Mouse (Mus musculus) kidney, embryonic 16.5 days (tissue): ENCODE measurements around the gene Pds5a. TPM values are rescaled to one million over a fixed set of nuclear protein-coding genes. Genes with fewer than 3 reads are reported as not detected.
"Not testable (repeated sequence)": the region's sequence is repeated elsewhere in the genome, so short reads cannot be mapped to it uniquely, and the experiment has no call there.

Experiments used
- ATAC-seq: fragments of 200-750 bp; cut with Nextera tagmentation; 2 replicates; pipeline ENCODE4 v1.8.0; 2017; ENCODE audit warnings: moderate TSS enrichment; ENCODE audit not compliant: low FRiP score, low TSS enrichment
- H3K27ac ChIP-seq: fragments of 300-500 bp; sonication (generic); 2 replicates; pipeline ENCODE4 v1.5.1; 2014; ENCODE audit warnings: low read length
- H3K27me3 ChIP-seq: fragments of 300-500 bp; sonication (generic); 2 replicates; pipeline ENCODE4 v1.6.1; 2014; ENCODE audit warnings: low read length, control low read depth, mixed read lengths; ENCODE audit not compliant: insufficient read depth
- H3K36me3 ChIP-seq: fragments of 300-500 bp; sonication (generic); 2 replicates; pipeline ENCODE4 v1.6.1; 2014; ENCODE audit warnings: low read length, control low read depth, mixed read lengths; ENCODE audit not compliant: insufficient read depth
- H3K4me1 ChIP-seq: fragments of 300-500 bp; sonication (generic); 2 replicates; pipeline ENCODE4 v1.6.1; 2014; ENCODE audit warnings: low read length, control low read depth, mixed read lengths; ENCODE audit not compliant: insufficient read depth
- H3K4me2 ChIP-seq: fragments of 300-500 bp; sonication (generic); replicated peaks from 2 replicates; pipeline ENCODE4 v1.6.1; 2014; ENCODE audit warnings: low read depth, low read length
- H3K4me3 ChIP-seq: fragments of 300-500 bp; sonication (generic); 2 replicates; pipeline ENCODE4 v1.5.1; 2014; ENCODE audit warnings: mild to moderate bottlenecking, low read length
- H3K9ac ChIP-seq: fragments of 300-500 bp; sonication (generic); replicated peaks from 2 replicates; pipeline ENCODE4 v1.6.1; 2014; ENCODE audit warnings: low read length
- H3K9me3 ChIP-seq: fragments of 300-500 bp; sonication (generic); 2 replicates; pipeline ENCODE4 v1.6.1; 2016; ENCODE audit warnings: low read length, control low read depth
- WGBS: fragments of 180-500 bp; shearing (Covaris S2); extraction: QIAGEN DNeasy Blood & Tissue Kit; methylation state at CpG from one replicate; pipeline ENCODE4 v1.1.7; 2014; 5-methylcytosine and 5-hydroxymethylcytosine counted together
- polyA plus RNA-seq: library from polyadenylated mRNA; unstranded; fragments of >200 nt; fragmentation: Nextera tagmentation; extraction: Ambion mirVana; gene quantifications from 2 replicates; pipeline ENCODE4 v1.2.1, GENCODE M21; 2015

Gene Pds5a
- polyA plus RNA-seq, 1 experiment from 2014 or later, result 56.2 TPM

GRCm38 (mm10) chr5:65698759-65699136, 675 bp upstream of the Pds5a start:
- 16% methylated on average over 6 of the region's 6 CpGs for WGBS
- peak overlapping the region; percentile 98 for H3K27ac ChIP-seq
- no peak for ATAC-seq
- peak overlapping the region; percentile 83 for H3K4me2 ChIP-seq
- peak overlapping the region; percentile 99 for H3K4me3 ChIP-seq
- H3K4me1 ChIP-seq, result peaks cover 17% of the 10 kb centered on the region
- no peaks in the 10 kb centered on the region for H3K9me3 ChIP-seq
- H3K27me3 ChIP-seq, result no peaks in the 10 kb centered on the region
- H3K36me3 ChIP-seq, result 0 out of 2 replicates have a peak, but pooled peaks cover 5% of the 10 kb centered on the region
- peak overlapping the region; percentile 99 for H3K9ac ChIP-seq

- Histone ChIP-seq H3K36me3 (peaks cover 7% of the 10 kb centered on the region; the same call in 1 of the 2 replicates), H3K4me2 (peak overlapping the region; percentile 83), H3K9ac (peak overlapping the region; percentile 99), H3K4me1 (peaks cover 17% of the 10 kb centered on the region), H3K9me3 (no peaks in the 10 kb centered on the region), H3K27ac (peak overlapping the region; percentile 98), H3K27me3 (no peaks in the 10 kb centered on the region), H3K4me3 (peak overlapping the region; percentile 99)
- peak; percentile 77 for ATAC-seq
- under 1% methylated on average over 45 of the region's 49 CpGs for WGBS
These were observed 612 bp downstream of the Pds5a start for GRCm38 (mm10) chr5:65697486-65697835.

- Histone ChIP-seq H3K4me1 (peaks cover 17% of the 10 kb centered on the region), H3K27me3 (no peaks in the 10 kb centered on the region), H3K9me3 (no peaks in the 10 kb centered on the region), H3K4me2 (peak overlapping the region; percentile 83), H3K36me3 (peaks cover 12% of the 10 kb centered on the region; the same call in 1 of the 2 replicates), H3K4me3 (peak overlapping the region; percentile 99), H3K27ac (peak overlapping the region; percentile 98), H3K9ac (peak overlapping the region; percentile 99)
- ATAC-seq, result peak; percentile 50
- WGBS, result 0% methylated on average over 51 of the region's 58 CpGs
These were observed 1.1 kb downstream of the Pds5a start for GRCm38 (mm10) chr5:65696821-65697485.

GRCm38 (mm10) chr5:65694076-65694475, 4.0 kb downstream of the Pds5a start:
- H3K27ac ChIP-seq, H3K9ac ChIP-seq, H3K4me3 ChIP-seq, H3K4me2 ChIP-seq, ATAC-seq, H3K9me3 ChIP-seq, H3K27me3 ChIP-seq: not testable (repeated sequence)
- Histone ChIP-seq H3K4me1 (peaks cover 17% of the 10 kb centered on the region), H3K36me3 (peaks cover 15% of the 10 kb centered on the region; the same call in 1 of the 2 replicates)
- 91% methylated on average over 2 of the region's 3 CpGs for WGBS

GRCm38 (mm10) chr5:65693018-65693417, 5.1 kb downstream of the Pds5a start:
- Histone ChIP-seq H3K9ac (no peak overlapping the region), H3K4me3 (no peak overlapping the region), H3K27me3 (no peaks in the 10 kb centered on the region), H3K4me2 (no peak overlapping the region), H3K27ac (no peak overlapping the region), H3K9me3 (no peaks in the 10 kb centered on the region), H3K4me1 (peaks cover 13% of the 10 kb centered on the region), H3K36me3 (peaks cover 18% of the 10 kb centered on the region; the same call in 1 of the 2 replicates)
- no peak for ATAC-seq

GRCm38 (mm10) chr5:65688806-65689205, 9.3 kb downstream of the Pds5a start:
- H3K9ac ChIP-seq, result no peak overlapping the region
- WGBS, result 81% methylated on average over 3 of the region's 3 CpGs
- no peak overlapping the region for H3K4me2 ChIP-seq
- H3K9me3 ChIP-seq, result no peaks in the 10 kb centered on the region
- no peak overlapping the region for H3K4me3 ChIP-seq
- no peak overlapping the region for H3K27ac ChIP-seq
- no peaks in the 10 kb centered on the region for H3K27me3 ChIP-seq
- no peak for ATAC-seq
- H3K36me3 ChIP-seq, result peaks cover 16% of the 10 kb centered on the region; the same call in 1 of the 2 replicates
- no peaks in the 10 kb centered on the region for H3K4me1 ChIP-seq

GRCm38 (mm10) chr5:65686806-65687205, 11.3 kb downstream of the Pds5a start:
- ATAC-seq, result no peak
- Histone ChIP-seq H3K9me3 (no peaks in the 10 kb centered on the region), H3K36me3 (peaks cover 9% of the 10 kb centered on the region; the same call in 1 of the 2 replicates), H3K4me3 (no peak overlapping the region), H3K4me2 (no peak overlapping the region), H3K9ac (no peak overlapping the region), H3K4me1 (no peaks in the 10 kb centered on the region), H3K27me3 (no peaks in the 10 kb centered on the region), H3K27ac (no peak overlapping the region)
- 61% methylated on average over 3 of the region's 3 CpGs for WGBS

GRCm38 (mm10) chr5:65678826-65679225, 19.2 kb downstream of the Pds5a start:
- Histone ChIP-seq H3K9ac (no peak overlapping the region), H3K27me3 (no peaks in the 10 kb centered on the region), H3K9me3 (no peaks in the 10 kb centered on the region), H3K4me2 (no peak overlapping the region), H3K27ac (no peak overlapping the region), H3K4me1 (peaks cover 2% of the 10 kb centered on the region; the same call in 1 of the 2 replicates), H3K36me3 (peaks cover 14% of the 10 kb centered on the region; the same call in 1 of the 2 replicates), H3K4me3 (no peak overlapping the region)
- ATAC-seq, result no peak
- 93% methylated on average over 5 of the region's 5 CpGs for WGBS

- Histone ChIP-seq H3K9ac (no peak overlapping the region), H3K27me3 (no peaks in the 10 kb centered on the region), H3K4me2 (no peak overlapping the region), H3K9me3 (peaks cover 5% of the 10 kb centered on the region; the same call in 1 of the 2 replicates), H3K4me1 (peaks cover 2% of the 10 kb centered on the region; the same call in 1 of the 2 replicates), H3K27ac (no peak overlapping the region), H3K4me3 (no peak overlapping the region), H3K36me3 (peaks cover 20% of the 10 kb centered on the region)
- ATAC-seq, result no peak
These were observed 25.9 kb downstream of the Pds5a start for GRCm38 (mm10) chr5:65672162-65672561.

GRCm38 (mm10) chr5:65667644-65668043, 30.4 kb downstream of the Pds5a start:
- H3K4me3 ChIP-seq, result no peak overlapping the region
- H3K36me3 ChIP-seq, result peaks cover 5% of the 10 kb centered on the region; the same call in 1 of the 2 replicates
- H3K4me2 ChIP-seq, result no peak overlapping the region
- no peak for ATAC-seq
- H3K27me3 ChIP-seq, result no peaks in the 10 kb centered on the region
- no peaks in the 10 kb centered on the region for H3K9me3 ChIP-seq
- no peak overlapping the region for H3K9ac ChIP-seq
- WGBS, result 89% methylated on average over 3 of the region's 3 CpGs
- H3K27ac ChIP-seq, result no peak overlapping the region
- H3K4me1 ChIP-seq, result no peaks in the 10 kb centered on the region
